In the genomic region with DNA sequence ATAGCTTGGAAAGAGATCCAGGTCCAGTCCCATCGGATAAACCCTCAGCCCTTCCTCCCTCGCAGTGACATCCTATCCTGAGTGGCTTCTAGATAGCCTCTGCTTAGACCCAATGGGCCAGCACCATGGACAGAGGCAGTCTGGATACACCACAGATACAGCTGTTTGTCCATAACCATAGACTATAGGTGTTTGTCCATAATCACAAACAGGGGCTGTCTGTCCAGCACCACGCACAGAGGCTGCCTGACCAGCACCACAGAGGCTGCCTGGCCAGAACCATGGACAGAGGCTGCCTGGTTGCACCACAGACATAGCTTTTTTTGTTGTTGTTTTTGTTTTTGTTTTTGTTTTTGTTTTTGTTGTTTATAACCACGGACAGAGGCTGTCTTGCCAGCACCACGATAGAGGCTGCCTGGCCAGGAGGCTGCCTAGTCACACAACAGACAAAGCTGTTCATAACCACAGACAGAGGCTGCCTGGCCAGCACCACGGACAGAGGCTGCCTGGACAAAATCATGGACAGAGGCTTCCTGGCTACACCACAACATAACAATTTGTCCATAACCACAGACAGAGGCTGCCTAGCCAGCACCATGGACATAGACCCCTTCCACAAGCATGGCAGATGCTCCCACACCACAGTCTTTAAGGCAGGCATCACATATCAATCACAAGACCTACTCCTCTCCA, we compare ENCODE assay signal across 9 mouse cellular contexts.
DNase-seq lines count a peak whose midpoint lies in the region; ATAC-seq and TF ChIP-seq lines count a peak whose summit lies in the region.
"Had no signal": no experiment of that assay in that cellular context is flagged by ENCODE, and none has a peak within 500 bp of the region (broad histone marks: within the 10 kb centered on the region; RNA-seq: fewer than 3 reads in every experiment).

No protein-coding gene starts in this region.

- H3K36me3 ChIP-seq in kidney, adult 2 months (ENCODE audit: control insufficient read depth, insufficient read depth, low read length) = no peaks in the 10 kb centered on the region
- H3K36me3 ChIP-seq in embryonic facial prominence, embryonic 11.5 days (replicated peaks; ENCODE audit: control insufficient read depth, insufficient read depth, low read depth, low read length) = no peaks in the 10 kb centered on the region
- H3K36me3 ChIP-seq: embryonic facial prominence, embryonic 15.5 days had no signal

- H3K9ac ChIP-seq in embryonic facial prominence, embryonic 11.5 days (replicated peaks; ENCODE audit: low read length) = no peak overlapping the region
- H3K9ac ChIP-seq: embryonic facial prominence, embryonic 15.5 days had no signal

- H3K4me3 ChIP-seq in kidney, adult 2 months (ENCODE audit: insufficient read depth, low read depth, low read length) = no peak overlapping the region
- no peak overlapping the region for H3K4me3 ChIP-seq in embryonic facial prominence, embryonic 11.5 days (ENCODE audit: low read depth, low read length)
- H3K4me3 ChIP-seq: embryonic facial prominence, embryonic 15.5 days had no signal

- H3K4me2 ChIP-seq in embryonic facial prominence, embryonic 11.5 days (ENCODE audit: low read depth, low read length) = no peak overlapping the region
- H3K4me2 ChIP-seq: embryonic facial prominence, embryonic 15.5 days had no signal

- TF ChIP-seq CTCF in kidney, adult 2 months (conservative IDR thresholded peaks at IDR 0.05; ENCODE audit: insufficient read depth, insufficient read length, low read depth, low read length) = no peak

- H3K4me1 ChIP-seq in kidney, adult 2 months (ENCODE audit: control insufficient read depth, insufficient read depth, low read length) = no peaks in the 10 kb centered on the region
- H3K4me1 ChIP-seq in embryonic facial prominence, embryonic 11.5 days (ENCODE audit: control insufficient read depth, insufficient read depth, low read length) = no peaks in the 10 kb centered on the region
- H3K4me1 ChIP-seq: embryonic facial prominence, embryonic 15.5 days had no signal

- H3K27me3 ChIP-seq in kidney, adult 2 months (replicated peaks; ENCODE audit: control insufficient read depth, insufficient read depth, low read length) = no peaks in the 10 kb centered on the region
- no peaks in the 10 kb centered on the region for H3K27me3 ChIP-seq in embryonic facial prominence, embryonic 11.5 days (ENCODE audit: control insufficient read depth, insufficient read depth, low read length)
- H3K27me3 ChIP-seq: embryonic facial prominence, embryonic 15.5 days had no signal

- no peaks in the 10 kb centered on the region for H3K9me3 ChIP-seq in embryonic facial prominence, embryonic 11.5 days (replicated peaks; ENCODE audit: control insufficient read depth, low read length)
- H3K9me3 ChIP-seq: embryonic facial prominence, embryonic 15.5 days had no signal

- no peak for TF ChIP-seq POLR2A in kidney, adult 2 months (IDR thresholded peaks at IDR 0.05; ENCODE audit: low read depth, low read length)

- peak; percentile 37 for DNase-seq in kidney, adult 2 months
- DNase-seq in kidney, adult 11 months = no peak
- DNase-seq in adipocyte (ENCODE audit: low spot score) = peak; percentile 67
- DNase-seq in embryonic facial prominence, embryonic 11.5 days (ENCODE audit: low spot score) = peak; percentile 72
- DNase-seq in lung, postnatal 4 days = peak; percentile 32 to 42
- DNase-seq in right cerebral cortex, postnatal 14 days = no peak
- no peak for DNase-seq in cerebellum, adult 11-12 months

- H3K27ac ChIP-seq in kidney, adult 2 months (ENCODE audit: insufficient read depth, low read depth, low read length) = no peak overlapping the region
- no peak overlapping the region for H3K27ac ChIP-seq in embryonic facial prominence, embryonic 11.5 days (replicated peaks; ENCODE audit: low read depth, low read length)
- H3K27ac ChIP-seq: embryonic facial prominence, embryonic 15.5 days had no signal

- WGBS in kidney, adult 2 months = 43% methylated on average over 6 of the region's 6 CpGs
- WGBS in embryonic facial prominence, embryonic 11.5 days = 59% methylated on average over 6 of the region's 6 CpGs

- ATAC-seq in embryonic facial prominence, embryonic 11.5 days (replicated peaks; ENCODE audit: insufficient number of reproducible peaks, low FRiP score, low TSS enrichment, low read depth) = peak; percentile 35; the same call in 1 of the 2 replicates
- ATAC-seq in megakaryocyte, adult 5-6 weeks (ENCODE audit: poor library complexity, severe bottlenecking) = no peak

Comparison
In these comparisons a context has a peak if more than half of its experiments do, and no peak if none do; other contexts are left out.
1. DNase-seq: peak in kidney, adult 2 months (single experiment), adipocyte (single experiment), embryonic facial prominence, embryonic 11.5 days (single experiment) and lung, postnatal 4 days (2 of 2); none in kidney, adult 11 months (single experiment), right cerebral cortex, postnatal 14 days (single experiment) and cerebellum, adult 11-12 months (single experiment).